Mouse (Mus musculus) forebrain, embryonic 13.5 days (tissue): ENCODE data around the gene Vmn1r193. TPM values are rescaled to one million over a fixed set of nuclear protein-coding genes. Genes with fewer than 3 reads are reported as not detected.
"Not testable (repeated sequence)": the region's sequence is repeated elsewhere in the genome, so short reads cannot be mapped to it uniquely, and the experiment has no call there.

Experiments used
- ATAC-seq: fragments of 200-750 bp; cut with Nextera tagmentation; 2 replicates; pipeline ENCODE4 v1.8.0; 2017
- H3K27ac ChIP-seq: fragments of 300-500 bp; sonication (generic); 2 replicates; pipeline ENCODE4 v1.5.1; 2015; ENCODE audit warnings: inconsistent platforms, mild to moderate bottlenecking, moderate library complexity
- H3K27me3 ChIP-seq: fragments of 300-500 bp; sonication (generic); 2 replicates; pipeline ENCODE4 v1.6.1; 2015; ENCODE audit warnings: mild to moderate bottlenecking, inconsistent platforms
- H3K36me3 ChIP-seq: fragments of 300-500 bp; sonication (generic); 2 replicates; pipeline ENCODE4 v1.6.1; 2015; ENCODE audit warnings: mild to moderate bottlenecking, inconsistent platforms; ENCODE audit not compliant: poor library complexity, severe bottlenecking
- H3K4me1 ChIP-seq: fragments of 300-500 bp; sonication (generic); 2 replicates; pipeline ENCODE4 v1.6.1; 2015; ENCODE audit warnings: inconsistent platforms
- H3K4me2 ChIP-seq: fragments of 300-500 bp; sonication (generic); 2 replicates; pipeline ENCODE4 v1.6.1; 2015; ENCODE audit warnings: inconsistent platforms, mild to moderate bottlenecking, moderate library complexity
- H3K4me3 ChIP-seq: fragments of 300-500 bp; sonication (generic); 2 replicates; pipeline ENCODE4 v1.5.1; 2015; ENCODE audit warnings: mild to moderate bottlenecking, inconsistent platforms
- H3K9ac ChIP-seq: fragments of 300-500 bp; sonication (generic); 2 replicates; pipeline ENCODE4 v1.6.1; 2015; ENCODE audit warnings: mild to moderate bottlenecking, inconsistent platforms
- H3K9me3 ChIP-seq: fragments of 300-500 bp; sonication (generic); replicated peaks from 2 replicates; pipeline ENCODE4 v1.6.1; 2016; ENCODE audit warnings: inconsistent platforms
- WGBS: fragments of 180-500 bp; shearing (Covaris S2); methylation state at CpG from one replicate; pipeline ENCODE4 v1.1.7; 2015; 5-methylcytosine and 5-hydroxymethylcytosine counted together
- microRNA-seq: library from miRNA; unstranded; fragments of <30 nt; microRNA quantifications from one replicate; pipeline ENCODE4, GENCODE M21; 2016
- polyA plus RNA-seq: library from polyadenylated mRNA; unstranded; fragments of >200 nt; fragmentation: Nextera tagmentation; extraction: Ambion mirVana; gene quantifications from 2 replicates; pipeline ENCODE4 v1.2.1, GENCODE M21; 2015

The Vmn1r193 gene
- polyA plus RNA-seq = not detected in 2 replicates

DNA sequence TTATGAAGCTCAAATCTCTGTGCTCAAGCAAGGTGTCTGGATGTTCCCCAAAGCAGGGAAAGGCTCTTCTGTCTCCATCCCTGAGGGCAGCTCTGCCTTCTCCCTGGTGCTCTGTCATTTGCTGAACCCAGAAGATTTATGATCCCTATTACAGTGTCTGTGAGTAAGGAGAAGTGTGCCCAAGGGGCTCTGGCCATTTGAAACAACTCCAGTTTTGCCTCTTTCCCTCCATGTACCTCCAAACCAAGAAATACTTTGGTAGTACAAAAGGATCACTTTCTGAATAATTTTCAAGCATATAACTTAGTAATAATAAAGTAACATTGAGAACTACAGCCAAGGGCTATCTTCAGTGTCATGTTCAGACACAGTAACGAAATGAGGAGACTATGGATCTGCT is at the start of gene Vmn1r193:
Gene Vmn1r193, minus strand, starts transcription at position 101 of the 400 bp plus-strand sequence.
- H3K27me3 ChIP-seq, ATAC-seq, H3K4me2 ChIP-seq, H3K27ac ChIP-seq, H3K36me3 ChIP-seq, H3K4me1 ChIP-seq, H3K4me3 ChIP-seq, H3K9me3 ChIP-seq, H3K9ac ChIP-seq: not testable (repeated sequence)
- WGBS = 89% methylated on average over 1 of the region's 1 CpGs

DNA sequence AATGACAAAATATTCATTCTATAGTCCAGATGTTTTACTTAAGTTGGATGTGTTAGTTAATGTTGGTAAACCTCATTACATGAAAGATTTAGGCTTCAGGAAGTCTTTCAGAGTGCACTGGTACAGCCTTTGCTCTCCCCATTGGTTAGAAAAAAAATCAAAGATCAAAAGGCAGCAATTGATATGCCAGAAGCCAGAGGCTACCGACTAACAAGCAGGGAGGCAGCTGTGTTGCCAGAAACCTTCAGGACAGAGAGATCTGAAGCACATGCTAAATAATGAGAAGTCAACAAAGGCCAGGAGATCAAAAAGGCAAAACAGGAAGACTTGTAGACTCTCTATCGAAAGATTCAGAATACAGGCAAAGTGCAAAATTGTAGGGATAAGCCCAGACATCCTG is 48.8 kb upstream of the Vmn1r193 start:
- no peaks in the 10 kb centered on the region for H3K4me1 ChIP-seq
- H3K36me3 ChIP-seq = no peaks in the 10 kb centered on the region
- no peak overlapping the region for H3K9ac ChIP-seq
- no peak overlapping the region for H3K27ac ChIP-seq
- WGBS = 47% methylated on average over 2 of the region's 2 CpGs
- no peak overlapping the region for H3K4me3 ChIP-seq
- no peaks in the 10 kb centered on the region for H3K27me3 ChIP-seq
- no peak for ATAC-seq
- H3K9me3 ChIP-seq = no peaks in the 10 kb centered on the region
- no peak overlapping the region for H3K4me2 ChIP-seq

DNA sequence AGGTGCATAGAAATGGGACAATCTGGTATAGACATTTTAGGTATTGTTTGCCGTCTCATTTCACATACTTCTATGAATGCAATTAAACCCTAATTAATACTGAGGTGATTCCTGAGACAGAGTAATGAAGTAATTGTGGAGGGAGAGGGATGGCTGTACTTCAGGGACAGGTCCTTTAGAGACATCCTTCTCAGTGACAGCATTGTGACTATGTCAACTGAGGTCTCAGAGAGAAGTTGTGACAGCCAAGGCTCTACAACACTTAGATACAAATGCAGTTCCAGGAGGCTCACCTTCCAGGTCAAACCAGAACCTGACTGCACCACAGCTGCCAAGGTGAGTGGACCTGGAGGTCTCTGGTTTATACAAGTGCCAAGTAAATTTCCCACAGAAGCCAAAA is 47.3 kb upstream of the Vmn1r193 start, which contains the start of gene Vmn1r195:
Gene Vmn1r195, plus strand, starts transcription at position 301 of the 400 bp plus-strand sequence.
- not testable (repeated sequence) for H3K27ac ChIP-seq, H3K4me1 ChIP-seq, ATAC-seq, H3K9ac ChIP-seq, H3K9me3 ChIP-seq, H3K27me3 ChIP-seq, H3K4me2 ChIP-seq, H3K36me3 ChIP-seq, H3K4me3 ChIP-seq
- 95% methylated on average over 1 of the region's 1 CpGs for WGBS

DNA sequence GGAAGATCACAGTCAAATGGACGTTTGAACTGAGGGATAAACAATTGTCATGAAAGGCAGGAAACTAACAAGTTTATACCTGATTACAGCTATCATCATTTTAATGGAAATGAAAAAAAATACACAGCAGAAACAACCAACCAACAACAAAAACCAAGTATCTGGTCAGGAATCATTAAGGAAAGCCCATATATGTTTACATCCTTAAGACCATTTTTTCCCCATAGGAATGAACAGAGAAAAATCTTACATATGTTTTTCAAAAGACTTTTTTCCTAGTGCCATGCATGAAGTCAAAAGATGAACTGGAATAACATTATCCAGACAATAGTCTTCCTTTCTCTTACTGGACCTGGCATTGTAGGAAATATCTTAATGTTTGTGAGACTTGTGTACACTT is 21.0 kb upstream of the Vmn1r193 start, which contains the start of gene Vmn1r194:
Gene Vmn1r194, plus strand, starts transcription at position 301 of the 400 bp plus-strand sequence.
- Histone ChIP-seq H3K9me3 (no peaks in the 10 kb centered on the region), H3K4me2 (no peak within 1 kb of the TSS), H3K9ac (no peak within 1 kb of the TSS), H3K4me1 (no peaks in the 10 kb centered on the region), H3K4me3 (no peak within 1 kb of the TSS), H3K36me3 (no peaks in the 10 kb centered on the region), H3K27me3 (no peaks in the 10 kb centered on the region), H3K27ac (no peak within 1 kb of the TSS)
- WGBS = 56% methylated on average over 1 of the region's 1 CpGs
- no peak for ATAC-seq

DNA sequence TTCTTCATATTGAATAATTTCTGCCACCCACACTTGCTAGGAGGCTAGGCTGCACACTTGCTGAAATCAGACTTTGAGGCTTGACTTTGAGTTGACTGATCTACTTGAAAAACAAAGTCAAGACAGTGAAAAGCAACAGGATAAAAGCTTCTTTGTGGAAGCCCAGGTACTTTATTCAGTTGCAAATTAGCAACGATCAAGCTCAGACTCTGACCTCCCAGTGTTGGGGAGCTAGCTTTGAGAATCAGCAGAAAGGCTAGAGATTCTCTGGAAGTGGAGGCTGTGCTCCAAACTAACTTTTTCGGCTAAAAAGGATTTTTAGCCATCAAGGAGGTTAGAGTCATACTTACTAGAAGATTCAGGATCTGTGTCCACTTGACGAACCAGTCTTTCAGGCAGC is 30.2 kb downstream of the Vmn1r193 start:
- 61% methylated on average over 3 of the region's 3 CpGs for WGBS
- H3K36me3 ChIP-seq, H3K9ac ChIP-seq, H3K4me2 ChIP-seq, ATAC-seq, H3K9me3 ChIP-seq, H3K4me3 ChIP-seq, H3K4me1 ChIP-seq, H3K27me3 ChIP-seq, H3K27ac ChIP-seq: not testable (repeated sequence)

DNA sequence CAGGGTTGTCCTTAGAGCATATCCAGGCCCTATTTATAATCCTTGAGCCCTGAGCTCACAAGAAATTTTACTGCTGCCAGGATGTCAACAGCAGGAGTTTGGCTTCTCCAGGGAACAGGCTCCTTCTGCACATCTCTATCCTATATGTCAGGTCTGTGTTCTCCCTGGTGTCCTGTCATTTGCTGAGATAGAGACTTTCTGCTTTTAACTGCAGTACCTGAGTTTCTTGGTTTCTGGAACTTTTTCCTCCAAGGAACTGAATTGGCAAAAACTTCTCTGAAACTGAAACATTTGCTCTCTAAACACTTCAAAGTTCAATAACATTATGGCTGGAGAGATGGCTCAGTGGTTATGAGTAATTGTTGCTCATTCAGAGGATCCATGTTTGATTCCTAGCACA is 31.9 kb downstream of the Vmn1r193 start, which contains the start of gene Vmn1r192:
Gene Vmn1r192, minus strand, starts transcription at position 101 of the 400 bp plus-strand sequence.
- Histone ChIP-seq H3K9ac (no peak within 1 kb of the TSS), H3K4me3 (no peak within 1 kb of the TSS), H3K9me3 (no peaks in the 10 kb centered on the region), H3K27me3 (no peaks in the 10 kb centered on the region), H3K36me3 (no peaks in the 10 kb centered on the region), H3K4me1 (no peaks in the 10 kb centered on the region), H3K4me2 (no peak within 1 kb of the TSS), H3K27ac (no peak within 1 kb of the TSS)
- no peak for ATAC-seq

DNA sequence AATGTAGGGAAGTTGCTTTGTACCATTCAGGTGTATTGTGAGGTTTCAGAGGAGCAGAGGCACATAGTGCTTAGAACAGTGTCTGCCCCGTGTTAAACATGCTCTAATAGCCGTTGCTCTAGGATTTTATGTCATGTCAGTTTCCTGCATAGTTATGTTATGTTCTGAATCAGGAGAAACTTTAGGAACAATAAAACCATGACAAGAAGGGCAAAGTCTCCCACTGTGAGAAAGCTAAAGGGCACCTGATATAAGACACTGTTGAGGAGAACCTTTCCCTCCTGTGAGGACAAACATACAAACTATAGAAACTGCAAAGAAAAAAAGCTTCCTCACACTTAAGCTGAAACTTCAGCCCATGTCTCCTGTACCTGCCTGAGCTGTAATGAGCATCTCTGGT is 32.6 kb downstream of the Vmn1r193 start:
- no peak for ATAC-seq
- Histone ChIP-seq H3K9me3 (no peaks in the 10 kb centered on the region), H3K27ac (no peak overlapping the region), H3K4me3 (no peak overlapping the region), H3K27me3 (no peaks in the 10 kb centered on the region), H3K9ac (no peak overlapping the region), H3K36me3 (no peaks in the 10 kb centered on the region), H3K4me2 (no peak overlapping the region), H3K4me1 (no peaks in the 10 kb centered on the region)
- WGBS = 80% methylated on average over 2 of the region's 2 CpGs

DNA sequence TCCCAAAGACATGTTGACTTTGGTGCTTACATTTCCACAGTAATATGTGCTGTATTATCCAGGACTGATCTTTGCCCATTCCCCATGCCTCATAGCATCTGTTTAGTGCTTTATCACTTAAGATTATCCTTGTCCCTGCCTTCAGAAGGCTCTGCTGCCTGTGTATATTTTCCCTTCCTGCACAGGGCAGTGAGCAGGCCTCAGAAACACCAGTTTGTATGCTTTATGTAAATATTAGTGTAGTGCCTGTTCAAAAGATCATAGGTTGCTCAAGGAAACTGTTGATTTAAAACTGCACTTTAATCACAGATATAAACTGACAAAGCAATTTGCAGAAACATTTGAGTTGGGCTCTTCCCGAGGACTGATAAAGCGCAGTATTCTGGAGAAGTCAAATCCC is 33.6 kb downstream of the Vmn1r193 start:
- Histone ChIP-seq H3K36me3 (no peaks in the 10 kb centered on the region), H3K9me3 (no peaks in the 10 kb centered on the region), H3K4me3 (no peak overlapping the region), H3K4me2 (no peak overlapping the region), H3K4me1 (no peaks in the 10 kb centered on the region), H3K27me3 (no peaks in the 10 kb centered on the region), H3K9ac (no peak overlapping the region), H3K27ac (no peak overlapping the region)
- 91% methylated on average over 2 of the region's 2 CpGs for WGBS
- ATAC-seq = no peak

DNA sequence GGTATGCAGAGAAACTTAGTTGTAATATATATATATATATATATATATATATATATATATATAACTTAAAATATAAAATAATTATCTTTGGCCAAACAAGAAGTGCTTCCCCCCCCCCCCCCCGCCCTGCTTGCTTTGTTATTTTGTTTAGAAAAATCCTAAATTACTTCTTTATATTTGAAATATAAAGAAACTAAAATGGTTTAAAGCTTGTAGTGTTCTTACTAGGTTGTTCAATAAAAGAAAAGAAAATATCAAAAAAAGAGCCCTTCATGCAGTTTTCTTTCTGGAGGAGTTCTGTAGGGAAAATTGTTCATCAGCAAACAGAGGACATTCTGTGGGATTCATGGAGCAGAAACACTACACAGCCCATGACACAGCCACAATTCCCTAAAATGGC is 39.1 kb downstream of the Vmn1r193 start, which contains the start of gene Vmn1r191:
Gene Vmn1r191, minus strand, starts transcription at position 101 of the 400 bp plus-strand sequence.
- Histone ChIP-seq H3K9ac (no peak within 1 kb of the TSS), H3K4me1 (no peaks in the 10 kb centered on the region), H3K36me3 (no peaks in the 10 kb centered on the region), H3K4me2 (no peak within 1 kb of the TSS), H3K27me3 (no peaks in the 10 kb centered on the region), H3K4me3 (no peak within 1 kb of the TSS), H3K27ac (no peak within 1 kb of the TSS), H3K9me3 (no peaks in the 10 kb centered on the region)
- 45% methylated on average over 1 of the region's 1 CpGs for WGBS
- no peak for ATAC-seq

DNA sequence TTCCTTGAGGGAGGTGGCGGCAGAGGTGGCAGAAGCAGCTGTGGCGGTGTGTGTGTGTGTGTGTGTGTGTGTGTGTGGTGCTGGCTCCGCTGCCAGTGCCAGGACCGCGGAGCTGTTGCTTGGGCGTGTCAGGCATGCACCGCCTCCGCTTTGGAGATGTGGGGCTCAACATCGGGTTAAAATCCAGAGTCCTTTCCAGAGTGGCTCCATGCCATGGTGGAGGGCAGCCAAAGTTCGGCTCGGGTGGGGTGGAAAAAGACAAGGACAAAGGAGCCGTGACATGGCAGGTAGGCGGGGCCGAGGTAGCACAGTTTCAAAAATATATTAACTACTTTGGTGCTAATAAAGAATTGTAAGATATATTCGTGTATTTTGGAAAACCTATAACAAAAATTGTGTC is 54.5 kb downstream of the Vmn1r193 start:
- Histone ChIP-seq H3K4me1 (no peaks in the 10 kb centered on the region), H3K9me3 (peaks cover 14% of the 10 kb centered on the region), H3K27me3 (no peaks in the 10 kb centered on the region), H3K4me3 (no peak overlapping the region), H3K4me2 (no peak overlapping the region), H3K9ac (no peak overlapping the region), H3K36me3 (no peaks in the 10 kb centered on the region), H3K27ac (no peak overlapping the region)
- ATAC-seq = no peak
- WGBS = 94% methylated on average over 15 of the region's 15 CpGs

Small RNA genes lying within 50 kb of the gene (microRNA-seq; reads per million reads assigned to microRNA genes)
- gene Gm23282 (not detected), gene Gm25084 (not detected)

Other genes with a start within 250 kb of the Vmn1r193 start
- 0.09 TPM in 1 of 2 replicates, not detected in the other for gene Pom121l2, start 242.0 kb downstream of the Vmn1r193 start, polyA plus RNA-seq
- not detected in 2 replicates for gene Prss16, start 213.4 kb downstream of the Vmn1r193 start, polyA plus RNA-seq
- 2.8 and 10.7 TPM in 2 replicates for gene Hist1h2ah, start 187.6 kb downstream of the Vmn1r193 start, polyA plus RNA-seq
- gene Hist1h2bk, start 187.3 kb downstream of the Vmn1r193 start, polyA plus RNA-seq = 7.5 and 10.3 TPM in 2 replicates
- 42.8 and 45.2 TPM in 2 replicates for gene Hist1h4i, start 181.8 kb downstream of the Vmn1r193 start, polyA plus RNA-seq
- gene Hist1h2ag, start 180.2 kb downstream of the Vmn1r193 start, polyA plus RNA-seq = 60.3 and 62.0 TPM in 2 replicates
- 13.3 and 13.9 TPM in 2 replicates for gene Hist1h2bj, start 179.9 kb downstream of the Vmn1r193 start, polyA plus RNA-seq
- gene Vmn1r188, start 138.7 kb downstream of the Vmn1r193 start, polyA plus RNA-seq = not detected in 2 replicates
- not detected in 2 replicates for gene Vmn1r189, start 117.3 kb downstream of the Vmn1r193 start, polyA plus RNA-seq
- not detected in 2 replicates for gene Vmn1r191, start 39.2 kb downstream of the Vmn1r193 start, polyA plus RNA-seq
- not detected in 2 replicates for gene Vmn1r192, start 32.0 kb downstream of the Vmn1r193 start, polyA plus RNA-seq
- gene Vmn1r194, start 21.1 kb upstream of the Vmn1r193 start, polyA plus RNA-seq = not detected in 2 replicates
- gene Vmn1r195, start 47.4 kb upstream of the Vmn1r193 start, polyA plus RNA-seq = not detected in 2 replicates
- not detected in 2 replicates for gene Vmn1r196, start 66.8 kb upstream of the Vmn1r193 start, polyA plus RNA-seq
- not detected in 2 replicates for gene Vmn1r197, start 101.4 kb upstream of the Vmn1r193 start, polyA plus RNA-seq
- not detected in 2 replicates for gene Vmn1r198, start 127.2 kb upstream of the Vmn1r193 start, polyA plus RNA-seq
- gene Vmn1r199, start 156.7 kb upstream of the Vmn1r193 start, polyA plus RNA-seq = not detected in 2 replicates
- not detected in 2 replicates for gene Vmn1r200, start 167.2 kb upstream of the Vmn1r193 start, polyA plus RNA-seq
- gene Vmn1r201, start 248.8 kb upstream of the Vmn1r193 start, polyA plus RNA-seq = not detected in 2 replicates